Mouse (Mus musculus) embryonic fibroblast, embryonic 13.5 days (primary cell): ENCODE measurements around the gene Prkcq. TPM values are rescaled to one million over a fixed set of nuclear protein-coding genes. Genes with fewer than 3 reads are reported as not detected.
"Not testable (repeated sequence)": the region's sequence is repeated elsewhere in the genome, so short reads cannot be mapped to it uniquely, and the experiment has no call there.

Experiments used
- H3K27ac ChIP-seq: 2 replicates; pipeline ENCODE4 v1.5.1; 2012; ENCODE audit warnings: low read length, control low read depth, inconsistent platforms; ENCODE audit not compliant: insufficient read depth
- H3K4me1 ChIP-seq: 2 replicates; pipeline ENCODE4 v1.6.1; 2011; ENCODE audit warnings: low read length; ENCODE audit not compliant: control insufficient read depth, insufficient read depth
- H3K4me3 ChIP-seq: 2 replicates; pipeline ENCODE4 v1.5.1; 2011; ENCODE audit warnings: mild to moderate bottlenecking, control low read depth, low read length; ENCODE audit not compliant: insufficient read depth
- CTCF ChIP-seq: IDR thresholded peaks from 2 replicates; pipeline ENCODE4 v1.5.1; 2011; ENCODE audit warnings: mild to moderate bottlenecking, control low read depth, low read length, moderate library complexity, borderline replicate concordance; ENCODE audit not compliant: insufficient read depth
- POLR2A ChIP-seq: IDR thresholded peaks from 2 replicates; pipeline ENCODE4 v1.6.1; 2011; ENCODE audit warnings: low read depth, mild to moderate bottlenecking, control low read depth, low read length, moderate library complexity
- polyA plus RNA-seq: library from polyadenylated mRNA; stranded (reverse); fragments of >200 nt; gene quantifications from 2 replicates; pipeline ENCODE4 v1.2.4, GENCODE M21; 2011; ENCODE audit warnings: low read depth; ENCODE audit not compliant: missing spikeins, insufficient read length

Gene Prkcq
- polyA plus RNA-seq, 1 experiment, result 0.67 TPM

- Histone ChIP-seq H3K4me1 (no peaks in the 10 kb centered on the region), H3K4me3 (no peak overlapping the region), H3K27ac (peak overlapping the region; percentile 17; the same call in 1 of the 2 replicates)
- TF ChIP-seq CTCF, result no peak
- no peak for TF ChIP-seq POLR2A
Measured at GRCm38 (mm10) chr2:11338931-11339839, 167.3 kb downstream of the Prkcq start.

- Histone ChIP-seq H3K4me1 (no peaks in the 10 kb centered on the region), H3K27ac (no peak overlapping the region), H3K4me3 (no peak overlapping the region)
- no peak for TF ChIP-seq CTCF
Measured at GRCm38 (mm10) chr2:11344691-11345090, 172.8 kb downstream of the Prkcq start.

GRCm38 (mm10) chr2:11346419-11346818 is 174.5 kb downstream of the Prkcq start:
- not testable (repeated sequence) for H3K27ac ChIP-seq, H3K4me3 ChIP-seq

GRCm38 (mm10) chr2:11347791-11348190 is 175.9 kb downstream of the Prkcq start:
- no peaks in the 10 kb centered on the region for H3K4me1 ChIP-seq
- TF ChIP-seq POLR2A (no peak), CTCF (no peak)

More at GRCm38 (mm10) chr2:11346419-11346818, 174.5 kb downstream of the Prkcq start:
- not testable (repeated sequence) for H3K4me1 ChIP-seq

More at GRCm38 (mm10) chr2:11347791-11348190, 175.9 kb downstream of the Prkcq start:
- Histone ChIP-seq H3K27ac (no peak overlapping the region), H3K4me3 (no peak overlapping the region)
